Mouse (Mus musculus) embryonic facial prominence, embryonic 14.5 days (tissue): ENCODE measurements at regions not wholly inside any gene's neighbourhood (a gene's known extent, or its start where the extent isn't known, plus 50 kb on each side); places are given as distances from the start of the nearest gene placed in this dataset.
A peak's percentile ranks its signal among the peaks of the same experiment; 100 is the strongest.

Source experiments
- ATAC-seq: fragments of 200-750 bp; cut with Nextera tagmentation; 2 replicates; pipeline ENCODE4 v1.8.0; 2017; ENCODE audit warnings: low read depth, moderate number of reproducible peaks, moderate TSS enrichment
- DNase-seq: peaks from one replicate; pipeline ENCODE4 v3.0.0-alpha.2; 2015; ENCODE audit warnings: low spot score
- H3K27ac ChIP-seq: fragments of 300-500 bp; sonication (generic); replicated peaks from 2 replicates; pipeline ENCODE4 v1.5.1; 2014; ENCODE audit warnings: low read depth, mild to moderate bottlenecking, low read length, moderate library complexity
- H3K27me3 ChIP-seq: fragments of 300-500 bp; sonication (generic); replicated peaks from 2 replicates; pipeline ENCODE4 v1.6.1; 2014; ENCODE audit warnings: low read length; ENCODE audit not compliant: control insufficient read depth, insufficient read depth
- H3K36me3 ChIP-seq: fragments of 300-500 bp; sonication (generic); 2 replicates; pipeline ENCODE4 v1.6.1; 2014; ENCODE audit warnings: low read length, mixed read lengths; ENCODE audit not compliant: control insufficient read depth, insufficient read depth
- H3K4me1 ChIP-seq: fragments of 300-500 bp; sonication (generic); 2 replicates; pipeline ENCODE4 v1.6.1; 2014; ENCODE audit warnings: antibody characterized with exemption, low read length; ENCODE audit not compliant: control insufficient read depth, insufficient read depth
- H3K4me2 ChIP-seq: fragments of 300-500 bp; sonication (generic); 2 replicates; pipeline ENCODE4 v1.6.1; 2014; ENCODE audit warnings: low read depth, mild to moderate bottlenecking, low read length, moderate library complexity, mixed read lengths
- H3K4me3 ChIP-seq: fragments of 300-500 bp; sonication (generic); 2 replicates; pipeline ENCODE4 v1.5.1; 2014; ENCODE audit warnings: low read depth, mild to moderate bottlenecking, low read length
- H3K9ac ChIP-seq: fragments of 300-500 bp; sonication (generic); 2 replicates; pipeline ENCODE4 v1.6.1; 2014; ENCODE audit warnings: low read depth, mild to moderate bottlenecking, low read length, moderate library complexity, mixed read lengths
- H3K9me3 ChIP-seq: fragments of 300-500 bp; sonication (generic); 2 replicates; pipeline ENCODE4 v1.6.1; 2016; ENCODE audit warnings: low read length; ENCODE audit not compliant: control insufficient read depth
- WGBS: fragments of 180-500 bp; shearing (Covaris S2); extraction: QIAGEN DNeasy Blood & Tissue Kit; methylation state at CpG from one replicate; pipeline ENCODE4 v1.1.7; 2014; 5-methylcytosine and 5-hydroxymethylcytosine counted together

- H3K27ac ChIP-seq = no peak overlapping the region
- DNase-seq = no peak
- H3K4me3 ChIP-seq = no peak overlapping the region
- ATAC-seq = no peak
- no peaks in the 10 kb centered on the region for H3K36me3 ChIP-seq
- H3K4me2 ChIP-seq = no peak overlapping the region
- WGBS = 75% methylated on average over 2 of the region's 2 CpGs
- H3K9me3 ChIP-seq = no peaks in the 10 kb centered on the region
- H3K27me3 ChIP-seq = no peaks in the 10 kb centered on the region
- no peaks in the 10 kb centered on the region for H3K4me1 ChIP-seq
- no peak overlapping the region for H3K9ac ChIP-seq
Measured at GRCm38 (mm10) chr10:54448352-54449043, 372.1 kb upstream of the Man1a start.

GRCm38 (mm10) chr10:54403223-54403926, 327.0 kb upstream of the Man1a start:
- DNase-seq = peak; percentile 26

GRCm38 (mm10) chr10:54383751-54384150, 307.3 kb upstream of the Man1a start:
- Histone ChIP-seq H3K9me3 (no peaks in the 10 kb centered on the region), H3K36me3 (no peaks in the 10 kb centered on the region), H3K4me3 (no peak overlapping the region), H3K4me2 (no peak overlapping the region), H3K27ac (no peak overlapping the region), H3K27me3 (no peaks in the 10 kb centered on the region), H3K4me1 (no peaks in the 10 kb centered on the region), H3K9ac (no peak overlapping the region)
- WGBS = 82% methylated on average over 2 of the region's 2 CpGs
- DNase-seq = no peak
- no peak for ATAC-seq

More at GRCm38 (mm10) chr10:54403223-54403926, 327.0 kb upstream of the Man1a start:
- Histone ChIP-seq H3K9ac (no peak overlapping the region), H3K4me1 (no peaks in the 10 kb centered on the region), H3K4me3 (no peak overlapping the region), H3K36me3 (no peaks in the 10 kb centered on the region), H3K4me2 (no peak overlapping the region), H3K27me3 (no peaks in the 10 kb centered on the region), H3K27ac (no peak overlapping the region), H3K9me3 (no peaks in the 10 kb centered on the region)
- no peak for ATAC-seq
- WGBS = 49% methylated on average over 5 of the region's 5 CpGs

- ATAC-seq = no peak
- WGBS = 83% methylated on average over 2 of the region's 2 CpGs
- H3K36me3 ChIP-seq = no peaks in the 10 kb centered on the region
Measured at GRCm38 (mm10) chr10:54381530-54381929, 305.1 kb upstream of the Man1a start.

GRCm38 (mm10) chr10:54369158-54369557, 292.7 kb upstream of the Man1a start:
- Histone ChIP-seq H3K4me2 (no peak overlapping the region), H3K36me3 (no peaks in the 10 kb centered on the region), H3K27me3 (no peaks in the 10 kb centered on the region), H3K9me3 (no peaks in the 10 kb centered on the region), H3K4me3 (no peak overlapping the region), H3K27ac (no peak overlapping the region), H3K9ac (no peak overlapping the region), H3K4me1 (no peaks in the 10 kb centered on the region)
- 86% methylated on average over 3 of the region's 3 CpGs for WGBS
- no peak for DNase-seq
- ATAC-seq = no peak

More at GRCm38 (mm10) chr10:54381530-54381929, 305.1 kb upstream of the Man1a start:
- no peak overlapping the region for H3K27ac ChIP-seq
- H3K4me3 ChIP-seq = no peak overlapping the region
- no peak for DNase-seq
- no peaks in the 10 kb centered on the region for H3K27me3 ChIP-seq
- no peak overlapping the region for H3K9ac ChIP-seq
- no peaks in the 10 kb centered on the region for H3K4me1 ChIP-seq
- no peaks in the 10 kb centered on the region for H3K9me3 ChIP-seq
- H3K4me2 ChIP-seq = no peak overlapping the region

- no peaks in the 10 kb centered on the region for H3K27me3 ChIP-seq
- peak; percentile 30 for DNase-seq
- no peak overlapping the region for H3K27ac ChIP-seq
- no peaks in the 10 kb centered on the region for H3K4me1 ChIP-seq
- no peak overlapping the region for H3K4me2 ChIP-seq
- H3K36me3 ChIP-seq = no peaks in the 10 kb centered on the region
- H3K9me3 ChIP-seq = no peaks in the 10 kb centered on the region
- no peak; the same call in 1 of the 2 replicates for ATAC-seq
- no peak overlapping the region for H3K9ac ChIP-seq
- H3K4me3 ChIP-seq = no peak overlapping the region
- 72% methylated on average over 4 of the region's 4 CpGs for WGBS
Measured at GRCm38 (mm10) chr10:54365315-54365714, 288.9 kb upstream of the Man1a start.

- Histone ChIP-seq H3K4me3 (no peak overlapping the region), H3K36me3 (no peaks in the 10 kb centered on the region), H3K9me3 (no peaks in the 10 kb centered on the region), H3K9ac (no peak overlapping the region), H3K4me2 (no peak overlapping the region), H3K27ac (no peak overlapping the region), H3K27me3 (no peaks in the 10 kb centered on the region), H3K4me1 (no peaks in the 10 kb centered on the region)
- no peak for ATAC-seq
- DNase-seq = no peak
- WGBS = 68% methylated on average over 4 of the region's 4 CpGs
Measured at GRCm38 (mm10) chr10:54337234-54337633, 260.8 kb upstream of the Man1a start.
